Mouse (Mus musculus): ENCODE data around the gene Cbx7. TPM values are rescaled to one million over a fixed set of nuclear protein-coding genes. Genes with fewer than 3 reads are reported as not detected.

The Cbx7 gene
- total RNA-seq, 2 experiments from 2014 or later: 18.9 to 19.6 TPM

DNA sequence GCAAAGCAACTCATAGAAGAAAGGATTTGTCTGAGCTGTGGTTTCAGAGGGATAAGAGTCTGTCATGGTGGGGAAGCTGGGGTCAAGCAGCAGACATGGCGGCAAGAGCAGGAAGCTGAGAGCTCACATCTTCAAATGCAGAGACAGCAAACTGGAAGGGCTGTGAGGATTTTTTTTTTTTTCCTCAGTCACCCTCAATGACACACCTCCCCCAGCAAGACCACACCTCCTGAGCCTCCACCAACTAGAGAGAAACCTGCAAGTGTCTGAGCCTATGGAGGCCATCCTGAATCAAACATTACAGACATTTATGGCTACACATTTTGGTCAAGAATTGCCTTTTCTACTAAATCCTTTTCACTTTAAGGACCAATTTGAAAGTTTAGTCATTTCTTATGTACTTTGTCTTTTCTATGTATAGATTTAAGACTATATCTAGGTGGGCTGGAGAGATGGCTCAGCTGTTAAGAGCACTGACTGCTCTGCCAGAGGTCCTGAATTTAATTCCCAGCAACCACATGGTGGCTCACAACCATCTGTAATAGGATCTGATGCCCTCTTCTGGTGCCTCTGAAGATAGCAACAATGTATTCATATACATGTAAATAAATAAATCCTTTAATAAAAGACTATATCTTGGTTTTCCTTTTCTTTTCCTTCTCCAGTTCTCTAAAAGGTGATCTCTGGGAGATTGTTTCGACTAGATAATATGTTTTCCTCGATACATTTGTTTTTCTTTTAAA is 103.5 kb downstream of the Cbx7 start:
- no peak overlapping the region for H3K4me3 ChIP-seq
- DNase-seq: no peak
- 0 out of 2 replicates have a peak, but pooled peaks have one; percentile 15 for TF ChIP-seq CTCF (IDR thresholded peaks at IDR 0.05)

More for the DNA sequence above, 103.5 kb downstream of the Cbx7 start:
- no peak overlapping the region for H3K27ac ChIP-seq
- intact Hi-C loops (cut with DNase I): no loop called here

Small RNA genes lying within 50 kb of the gene (microRNA-seq; reads per million reads assigned to microRNA genes)
- 5.8 reads per million for gene Mir7213

Other genes with a start within 250 kb of the Cbx7 start
- 10 to 100 TPM; 88.4 to 92.5 TPM for gene Sun2, start 228.6 kb downstream of the Cbx7 start, total RNA-seq (2021)
- 1 to 10 TPM; 4.2 to 6.2 TPM for gene Dnal4, start 193.3 kb downstream of the Cbx7 start, total RNA-seq (2021)
- 1 to 10 TPM in 1 of 2 experiments, under 1 TPM in 1; 0.46 to 1.0 TPM for gene Nptxr, start 166.4 kb downstream of the Cbx7 start, total RNA-seq (2021)
- under 1 TPM; 0.22 to 0.38 TPM for gene Npcd, start 136.9 kb downstream of the Cbx7 start, total RNA-seq (2021)
- 10 to 100 TPM in 1 of 2 experiments, 1 to 10 TPM in 1; 8.4 to 12.6 TPM for gene Cbx6, start 136.4 kb downstream of the Cbx7 start, total RNA-seq (2021)
- gene Apobec3, start 79.5 kb downstream of the Cbx7 start, total RNA-seq (2021): 1 to 10 TPM; 2.4 to 2.6 TPM
- 10 to 100 TPM; 14.3 to 17.3 TPM for gene Pdgfb, start 43.9 kb upstream of the Cbx7 start, total RNA-seq (2021)
- gene Syngr1, start 120.2 kb upstream of the Cbx7 start, total RNA-seq (2021): 10 to 100 TPM; 46.1 to 46.4 TPM
- gene Rpl3, start 120.7 kb upstream of the Cbx7 start, total RNA-seq (2021): 10 to 100 TPM; 38.6 to 51.4 TPM
- 10 to 100 TPM; 13.0 to 16.1 TPM for gene Tab1, start 162.0 kb upstream of the Cbx7 start, total RNA-seq (2021)
- gene Mgat3, start 202.6 kb upstream of the Cbx7 start, total RNA-seq (2021): under 1 TPM; 0.61 to 0.78 TPM

Data from gastrocnemius, adult 2 months (tissue).